Mouse (Mus musculus) left cerebral cortex, postnatal 25 days (tissue): ENCODE data around the gene Atrip. TPM values are rescaled to one million over a fixed set of nuclear protein-coding genes. Genes with fewer than 3 reads are reported as not detected.

Source experiments
- DNase-seq, 2 experiments: peaks; one replicate each; pipeline ENCODE4 v3.0.0; 2022; ENCODE audit warnings: low spot score in 2 of 2, mixed read lengths in 1 of 2
- intact Hi-C: fragments of 180-260 bp; cut with DNase I; formaldehyde crosslinking; loops from one replicate; pipeline ENCODE4 v1.15.1; 2025
- total RNA-seq, 2 experiments: library from RNA; stranded (reverse); gene quantifications; 2 replicates each; pipeline ENCODE4 v1.2.3; 2021

Gene Atrip
- total RNA-seq, 2 experiments from 2014 or later, result 25.8 to 28.5 TPM

DNA sequence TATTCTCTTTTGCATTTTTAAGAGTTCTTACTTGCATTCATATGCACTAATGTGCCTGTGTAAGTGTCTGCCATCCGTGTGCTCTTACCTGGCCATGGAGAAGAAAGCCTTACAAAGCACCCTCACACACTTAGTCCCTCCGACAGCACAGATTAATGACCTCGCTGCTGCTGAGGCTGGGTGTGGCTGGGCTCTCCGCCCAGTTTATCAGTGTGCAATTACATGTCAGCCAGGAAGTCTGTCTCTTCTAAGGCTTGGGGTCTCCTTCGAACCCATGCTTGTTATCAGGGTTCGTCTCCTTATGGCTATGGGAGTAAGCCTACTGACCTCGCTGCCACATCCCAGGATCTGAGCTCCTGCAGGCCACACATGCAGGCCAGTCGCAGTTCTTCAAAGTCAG lies 58.5 kb downstream of the Atrip start:
- DNase-seq, result no peak
- intact Hi-C loops, result no loop called here

DNA sequence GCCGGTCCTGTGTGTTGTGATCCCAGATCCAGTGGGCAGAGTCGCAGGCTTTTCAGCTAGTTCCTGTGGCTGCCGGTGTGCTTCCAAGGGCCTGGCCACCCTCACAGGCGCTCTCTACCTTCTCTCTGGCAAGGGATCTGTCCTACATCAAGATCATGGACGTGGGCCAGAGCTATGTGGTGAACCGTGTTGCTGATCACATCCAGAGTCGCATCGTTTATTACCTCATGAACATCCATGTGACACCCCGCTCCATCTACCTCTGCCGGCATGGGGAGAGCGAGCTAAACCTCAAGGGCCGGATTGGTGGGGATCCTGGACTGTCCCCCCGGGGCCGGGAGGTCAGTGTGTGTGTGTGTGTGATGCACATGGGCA lies 63.6 kb downstream of the Atrip start:
- no peak for DNase-seq
- intact Hi-C loops, result no loop called here

DNA sequence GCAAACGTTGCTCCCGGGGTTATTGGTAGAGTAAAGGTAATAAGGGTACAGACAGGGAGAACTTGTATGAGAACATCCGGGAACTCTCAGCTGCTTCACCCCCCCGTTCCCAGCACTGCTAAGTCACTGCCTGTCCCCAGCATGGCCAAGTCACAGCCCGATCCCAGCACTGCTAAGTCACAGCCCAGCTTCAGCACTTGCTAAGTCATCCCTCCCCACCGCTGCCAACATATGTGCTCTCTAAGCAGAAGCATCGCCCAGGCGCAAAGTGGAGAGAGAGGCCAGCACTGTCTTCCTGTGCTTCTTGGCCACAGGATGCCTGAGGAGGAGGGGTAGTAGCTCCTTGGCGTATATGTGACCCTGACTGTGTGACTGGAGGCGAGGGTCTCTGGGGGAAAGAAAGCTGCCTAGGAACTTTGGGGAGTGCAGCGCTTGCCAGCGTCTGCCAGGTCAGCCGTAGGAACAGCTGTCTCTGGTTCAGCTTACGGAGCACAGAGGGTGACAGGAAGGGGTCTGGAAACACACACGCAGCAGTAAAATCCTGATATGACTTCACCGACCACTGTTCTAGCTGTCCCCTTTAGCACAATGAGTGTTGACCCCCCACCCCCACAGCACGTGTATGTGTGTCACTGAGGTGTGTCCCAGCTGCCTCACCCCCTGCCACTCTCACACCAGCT lies 64.1 kb downstream of the Atrip start:
- intact Hi-C loops, result loop anchor here (10.0 kb wide), 1 partner anchor 825 kb away; the partner anchor contains the start of gene Nme6
- DNase-seq, result peak in 1 of 2 experiments; percentile 80

DNA sequence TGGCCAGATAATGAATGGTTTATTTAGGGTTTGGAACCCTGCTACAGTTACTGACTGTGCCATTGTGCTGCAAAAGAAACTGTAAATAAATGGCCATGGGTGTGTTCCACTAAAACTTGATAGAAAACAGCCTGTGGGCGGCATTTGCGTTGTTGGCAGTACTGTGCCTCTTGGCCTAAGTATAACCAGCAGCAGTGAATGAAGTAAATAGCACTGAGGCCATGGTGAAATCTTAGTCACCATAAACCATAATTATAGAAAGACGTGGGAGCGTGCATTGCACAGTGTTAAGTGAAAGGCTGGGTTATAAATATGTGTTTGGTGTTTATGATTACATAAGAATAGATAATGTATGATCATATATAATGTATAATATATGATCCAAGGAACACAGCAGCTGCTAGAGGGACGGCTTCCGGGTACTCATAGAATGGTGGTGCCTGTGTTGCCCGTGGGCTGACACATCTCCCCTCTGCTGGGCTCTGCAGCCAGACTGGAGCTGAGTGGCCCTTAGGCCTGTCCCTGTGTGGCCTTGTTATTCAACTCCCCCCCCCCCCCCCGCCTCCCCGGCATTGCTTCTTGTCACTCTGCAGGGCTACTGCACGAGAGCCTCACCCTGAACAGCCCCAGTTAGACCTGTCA lies 64.8 kb downstream of the Atrip start:
- DNase-seq, result peak; percentile 60 to 86

DNA sequence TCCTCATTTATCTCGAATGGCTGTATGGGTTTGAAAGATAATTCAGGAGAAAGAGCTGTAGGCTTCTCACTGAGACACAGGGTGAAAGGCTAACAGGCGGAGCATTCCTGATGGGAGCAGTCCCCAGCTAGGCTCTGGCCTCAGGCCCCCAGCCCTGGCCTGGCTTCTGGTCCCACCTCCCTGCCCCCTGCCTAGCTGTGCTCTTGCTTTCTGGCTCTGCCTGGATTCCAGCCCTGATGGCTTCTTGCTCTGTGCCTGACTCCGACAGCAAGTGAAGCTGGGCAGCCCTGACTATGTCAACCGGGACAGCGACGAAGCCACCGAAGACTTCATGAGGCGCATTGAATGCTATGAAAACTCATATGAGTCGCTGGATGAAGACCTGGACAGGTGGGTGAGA lies 65.8 kb downstream of the Atrip start:
- no peak for DNase-seq
- intact Hi-C loops, result loop anchor here (10.0 kb wide), 1 partner anchor 827 kb away; the partner anchor contains the start of gene Nme6

More for the DNA sequence above, 64.8 kb downstream of the Atrip start:
- intact Hi-C loops, result loop anchor here (10.0 kb wide), 1 partner anchor 826 kb away; the partner anchor contains the start of gene Nme6

Other genes with a start within 250 kb of the Atrip start
- gene Celsr3, start 247.8 kb downstream of the Atrip start, total RNA-seq, result 10 to 100 TPM; 46.8 to 61.9 TPM
- 10 to 100 TPM; 18.4 to 19.1 TPM for gene Slc26a6, start 220.8 kb downstream of the Atrip start, total RNA-seq
- under 1 TPM in 1 of 2 experiments, not detected in 1; 0.39 TPM for gene Tmem89, start 159.5 kb downstream of the Atrip start, total RNA-seq
- 100 to 1,000 TPM; 390 to 394 TPM for gene Uqcrc1, start 137.5 kb downstream of the Atrip start, total RNA-seq
- gene Col7a1, start 120.5 kb downstream of the Atrip start, total RNA-seq, result 1 to 10 TPM; 2.5 to 4.5 TPM
- gene Ucn2, start 88.1 kb downstream of the Atrip start, total RNA-seq, result not detected
- 10 to 100 TPM; 12.5 to 15.5 TPM for gene Pfkfb4, start 82.3 kb downstream of the Atrip start, total RNA-seq
- gene Shisa5, start 35.6 kb downstream of the Atrip start, total RNA-seq, result 10 to 100 TPM; 66.3 to 77.4 TPM
- gene Trex1, start 14.4 kb downstream of the Atrip start, total RNA-seq, result 10 to 100 TPM; 12.7 to 13.0 TPM
- 1 to 10 TPM; 7.2 to 8.0 TPM for gene Ccdc51, start 8.4 kb upstream of the Atrip start, total RNA-seq
- 100 to 1,000 TPM; 365 to 371 TPM for gene Tma7, start 8.5 kb upstream of the Atrip start, total RNA-seq
- 10 to 100 TPM; 66.3 to 69.9 TPM for gene Plxnb1, start 21.3 kb upstream of the Atrip start, total RNA-seq
- not detected for gene Fbxw21, start 87.9 kb upstream of the Atrip start, total RNA-seq
- gene Fbxw13, start 121.9 kb upstream of the Atrip start, total RNA-seq, result not detected
- not detected for gene Fbxw20, start 160.6 kb upstream of the Atrip start, total RNA-seq
- not detected for gene Fbxw14, start 213.6 kb upstream of the Atrip start, total RNA-seq